Mouse (Mus musculus) G1E (cell line): ENCODE measurements around the gene Gng10. TPM values are rescaled to one million over a fixed set of nuclear protein-coding genes. Genes with fewer than 3 reads are reported as not detected.

Source experiments
- ATAC-seq: 2 replicates; pipeline ENCODE4 v1.8.0; 2016; ENCODE audit warnings: mild to moderate bottlenecking; ENCODE audit not compliant: insufficient number of reproducible peaks, poor library complexity, low FRiP score, severe bottlenecking; ENCODE audit errors: extremely low read depth
- DNase-seq: peaks from one replicate; pipeline ENCODE4 v3.0.0; 2012; ENCODE audit warnings: low spot score
- H3K27me3 ChIP-seq: 2 replicates; pipeline ENCODE4 v1.6.1; 2012; ENCODE audit warnings: mild to moderate bottlenecking, low read length, inconsistent platforms; ENCODE audit not compliant: insufficient read depth
- H3K36me3 ChIP-seq: replicated peaks from 2 replicates; pipeline ENCODE3; 2012; ENCODE audit warnings: mild to moderate bottlenecking, inconsistent platforms
- H3K4me1 ChIP-seq: 2 replicates; pipeline ENCODE4 v1.6.1; 2012; ENCODE audit warnings: low read depth, low read length, inconsistent platforms, mixed read lengths; ENCODE audit not compliant: insufficient read depth
- H3K4me3 ChIP-seq: 2 replicates; pipeline ENCODE4 v1.5.1; 2012; ENCODE audit warnings: low read depth, mild to moderate bottlenecking, inconsistent platforms, low read length, moderate library complexity, mixed read lengths
- H3K9me3 ChIP-seq: replicated peaks from 2 replicates; pipeline ENCODE4 v1.6.1; 2012; ENCODE audit warnings: inconsistent platforms
- CTCF ChIP-seq: IDR thresholded peaks from 2 replicates; pipeline ENCODE4 v1.5.1; 2012; ENCODE audit warnings: low read depth, low read length, inconsistent platforms, mixed read lengths
- GATA1 ChIP-seq: IDR thresholded peaks from 2 replicates; pipeline ENCODE4 v1.6.1; 2012; ENCODE audit warnings: borderline replicate concordance, low read length, inconsistent platforms, mixed read lengths
- GATA2 ChIP-seq: IDR thresholded peaks from 2 replicates; pipeline ENCODE4 v1.6.1; 2012; ENCODE audit warnings: low read depth, low read length, inconsistent platforms, borderline replicate concordance
- POLR2AphosphoS5 ChIP-seq: IDR thresholded peaks from 2 replicates; pipeline ENCODE4 v1.6.1; 2012; ENCODE audit warnings: low read depth, low read length, inconsistent platforms; ENCODE audit not compliant: insufficient replicate concordance
- TAL1 ChIP-seq: conservative IDR thresholded peaks from 2 replicates; pipeline ENCODE4 v1.6.1; 2012; ENCODE audit warnings: low read depth, low read length, inconsistent platforms, mixed read lengths
- polyA plus RNA-seq: library from polyadenylated mRNA; stranded (reverse); fragments of >175 nt; gene quantifications from 2 replicates; pipeline ENCODE4 v1.2.3, GENCODE M21; 2012
- total RNA-seq, 2 experiments: library from RNA; stranded (forward) in 1 of 2; stranded (reverse) in 1 of 2; fragments of 200-1000 nt in 1 of 2; fragments of >200 nt in 1 of 2; fragmentation: Nextera tagmentation in 1 of 2; gene quantifications; 2 replicates each; pipeline ENCODE4 v1.2.3; 2014 to 2017

Gene Gng10
- total and polyA plus RNA-seq, 3 experiments: 19.9 to 127 (median 73.4) TPM

DNA sequence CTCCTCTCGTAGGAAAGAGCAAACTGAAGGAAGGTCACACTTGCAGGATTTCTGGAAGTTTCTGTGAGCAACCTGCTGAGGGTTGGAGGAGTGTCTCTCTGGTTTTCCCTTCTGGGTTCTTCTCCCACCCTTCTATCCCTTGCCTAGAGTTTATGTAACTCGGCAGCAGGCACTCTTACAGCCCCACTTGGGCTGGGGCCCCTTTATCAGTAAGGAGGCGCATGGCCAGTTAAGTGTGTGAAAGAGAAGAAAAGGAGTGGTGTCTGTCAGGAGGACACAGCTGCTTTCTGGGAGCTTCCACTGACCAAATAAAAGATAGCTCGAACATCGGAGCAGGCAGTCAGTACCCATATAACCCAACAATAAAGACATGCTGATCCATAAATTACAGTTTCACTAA, 42.7 kb upstream of the Gng10 start:
- Histone ChIP-seq H3K9me3 (no peaks in the 10 kb centered on the region), H3K36me3 (no peaks in the 10 kb centered on the region), H3K4me3 (no peak overlapping the region), H3K27me3 (peaks cover 40% of the 10 kb centered on the region), H3K4me1 (peaks cover 45% of the 10 kb centered on the region)
- TF ChIP-seq GATA1 (no peak), CTCF (no peak), POLR2AphosphoS5 (no peak), TAL1 (no peak), GATA2 (no peak)
- DNase-seq (no peak), ATAC-seq (no peak)

DNA sequence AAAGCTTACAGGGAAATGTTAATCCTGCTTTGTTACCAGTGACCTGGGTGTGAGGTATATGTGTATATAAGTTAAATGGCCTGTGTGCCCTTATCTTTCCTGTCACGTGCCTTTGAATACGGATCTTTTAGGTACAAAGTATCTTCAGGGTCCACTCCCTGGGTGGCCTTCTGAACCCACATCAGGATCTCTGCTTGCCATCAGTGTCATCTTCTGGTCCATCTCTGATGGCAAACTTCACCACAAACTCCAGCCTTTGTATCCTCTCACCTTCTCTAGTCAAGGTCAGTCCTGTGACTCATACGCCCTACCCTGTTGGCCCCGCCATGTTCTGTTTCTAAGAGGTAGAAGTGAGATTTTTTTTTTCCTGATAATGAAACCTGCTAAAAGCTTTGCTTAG, 40.1 kb upstream of the Gng10 start, which contains the start of gene Dnajc25:
Gene Dnajc25 (plus strand): TSS at position 301 of the 400 bp plus-strand sequence.
- no peak for ATAC-seq
- Histone ChIP-seq H3K4me1 (peaks cover 37% of the 10 kb centered on the region), H3K27me3 (peaks cover 40% of the 10 kb centered on the region)

GRCm38 (mm10) chr4:58995251-58995693, 39.6 kb upstream of the Gng10 start:
- ATAC-seq: no peak

More for the DNA sequence above, 40.1 kb upstream of the Gng10 start, which contains the start of gene Dnajc25:
- H3K9me3 ChIP-seq: no peaks in the 10 kb centered on the region
- TF ChIP-seq POLR2AphosphoS5 (no peak), GATA1 (no peak), CTCF (no peak), GATA2 (no peak), TAL1 (no peak)
- no peak within 1 kb of the TSS for H3K4me3 ChIP-seq
- DNase-seq: no peak
- no peaks in the 10 kb centered on the region for H3K36me3 ChIP-seq

GRCm38 (mm10) chr4:58997081-58997480, 37.8 kb upstream of the Gng10 start:
- DNase-seq: no peak
- TF ChIP-seq CTCF (no peak), TAL1 (no peak), GATA2 (no peak), POLR2AphosphoS5 (no peak), GATA1 (no peak)
- peaks cover 32% of the 10 kb centered on the region for H3K27me3 ChIP-seq
- no peak for ATAC-seq
- no peak overlapping the region for H3K4me3 ChIP-seq
- no peaks in the 10 kb centered on the region for H3K9me3 ChIP-seq
- no peaks in the 10 kb centered on the region for H3K36me3 ChIP-seq
- peaks cover 25% of the 10 kb centered on the region for H3K4me1 ChIP-seq

More at GRCm38 (mm10) chr4:58995251-58995693, 39.6 kb upstream of the Gng10 start:
- H3K27me3 ChIP-seq: peaks cover 40% of the 10 kb centered on the region
- no peak for TF ChIP-seq CTCF
- no peak for TF ChIP-seq GATA1
- TF ChIP-seq GATA2: no peak
- no peak for TF ChIP-seq TAL1
- no peak for TF ChIP-seq POLR2AphosphoS5
- DNase-seq: no peak
- H3K9me3 ChIP-seq: no peaks in the 10 kb centered on the region
- H3K4me1 ChIP-seq: peaks cover 38% of the 10 kb centered on the region
- no peaks in the 10 kb centered on the region for H3K36me3 ChIP-seq
- no peak overlapping the region for H3K4me3 ChIP-seq

DNA sequence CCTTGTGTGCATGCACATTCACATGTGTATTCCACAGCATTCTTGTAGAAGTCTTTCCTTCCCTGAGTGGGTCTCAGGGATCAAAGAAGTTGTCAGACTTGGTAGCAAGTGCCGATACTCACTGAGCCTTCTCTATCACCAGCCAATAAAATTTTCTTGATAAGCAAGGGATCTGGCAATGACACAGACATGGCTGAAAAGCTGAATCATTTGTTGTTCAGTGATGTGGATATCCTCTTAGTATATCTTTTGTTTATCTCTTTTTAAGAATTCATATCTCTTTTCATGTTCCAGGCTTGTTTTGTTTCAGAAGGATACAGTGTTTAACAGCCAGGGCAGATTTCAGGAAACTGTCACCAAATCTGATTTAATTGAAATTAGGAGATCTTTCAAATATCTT, 36.2 kb upstream of the Gng10 start:
- H3K27me3 ChIP-seq: peaks cover 19% of the 10 kb centered on the region
- DNase-seq: no peak
- no peaks in the 10 kb centered on the region for H3K36me3 ChIP-seq
- no peak for ATAC-seq
- no peak overlapping the region for H3K4me3 ChIP-seq
- H3K4me1 ChIP-seq: peaks cover 24% of the 10 kb centered on the region
- TF ChIP-seq GATA2: no peak
- H3K9me3 ChIP-seq: no peaks in the 10 kb centered on the region

DNA sequence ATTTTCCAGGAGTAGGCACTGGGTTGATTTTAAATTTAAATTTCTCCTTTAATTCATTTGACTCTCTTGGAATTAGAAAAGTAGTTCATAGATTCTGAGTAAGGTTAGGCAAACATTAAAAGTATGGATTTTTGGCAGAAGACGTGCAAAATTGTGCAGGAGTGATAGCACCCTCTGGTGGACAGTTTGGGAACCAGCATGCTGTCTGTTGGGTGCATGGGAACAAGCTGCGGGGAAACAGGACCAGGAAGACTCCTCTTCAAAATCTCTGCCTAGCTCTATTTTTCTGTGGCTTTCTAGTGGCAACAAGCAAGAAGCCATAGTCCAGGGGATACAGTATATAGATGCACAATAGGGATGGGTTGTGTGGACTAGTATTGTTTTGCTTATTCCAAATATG, 35.2 kb upstream of the Gng10 start:
- DNase-seq (peak; percentile 10), ATAC-seq (no peak)
- Histone ChIP-seq H3K9me3 (no peaks in the 10 kb centered on the region), H3K4me3 (no peak overlapping the region), H3K27me3 (peaks cover 11% of the 10 kb centered on the region), H3K4me1 (peaks cover 33% of the 10 kb centered on the region), H3K36me3 (peaks cover 2% of the 10 kb centered on the region)
- TF ChIP-seq GATA1 (no peak), CTCF (peak; percentile 89)

- peaks cover 2% of the 10 kb centered on the region for H3K36me3 ChIP-seq
- H3K4me1 ChIP-seq: peaks cover 35% of the 10 kb centered on the region
- TF ChIP-seq GATA1 (no peak), TAL1 (no peak), GATA2 (no peak), CTCF (no peak), POLR2AphosphoS5 (no peak)
- no peak for ATAC-seq
- H3K9me3 ChIP-seq: no peaks in the 10 kb centered on the region
- peaks cover 1% of the 10 kb centered on the region; the same call in 1 of the 2 replicates for H3K27me3 ChIP-seq
- H3K4me3 ChIP-seq: no peak overlapping the region
- no peak for DNase-seq
Observed at GRCm38 (mm10) chr4:59000614-59001013, 34.3 kb upstream of the Gng10 start.
